Mouse (Mus musculus) limb, embryonic 15.5 days (tissue): ENCODE data around the gene Hsd17b3. TPM values are rescaled to one million over a fixed set of nuclear protein-coding genes. Genes with fewer than 3 reads are reported as not detected.

Experiments
- ATAC-seq: fragments of 200-750 bp; cut with Nextera tagmentation; 2 replicates; pipeline ENCODE4 v1.8.0; 2017; ENCODE audit warnings: low read depth, moderate TSS enrichment; ENCODE audit not compliant: insufficient number of reproducible peaks, low FRiP score, low TSS enrichment
- H3K27ac ChIP-seq: fragments of 300-500 bp; sonication (generic); 2 replicates; pipeline ENCODE4 v1.5.1; 2015; ENCODE audit warnings: moderate library complexity, mild to moderate bottlenecking, inconsistent platforms
- H3K27me3 ChIP-seq: fragments of 300-500 bp; sonication (generic); 2 replicates; pipeline ENCODE4 v1.6.1; 2015; ENCODE audit warnings: inconsistent platforms
- H3K36me3 ChIP-seq: fragments of 300-500 bp; sonication (generic); 2 replicates; pipeline ENCODE4 v1.6.1; 2015; ENCODE audit warnings: inconsistent platforms
- H3K4me1 ChIP-seq: fragments of 300-500 bp; sonication (generic); 2 replicates; pipeline ENCODE4 v1.6.1; 2015; ENCODE audit warnings: inconsistent platforms
- H3K4me2 ChIP-seq: fragments of 300-500 bp; sonication (generic); 2 replicates; pipeline ENCODE4 v1.6.1; 2015; ENCODE audit warnings: mild to moderate bottlenecking, inconsistent platforms
- H3K4me3 ChIP-seq: fragments of 300-500 bp; sonication (generic); 2 replicates; pipeline ENCODE4 v1.5.1; 2015; ENCODE audit warnings: mild to moderate bottlenecking, inconsistent platforms
- H3K9ac ChIP-seq: fragments of 300-500 bp; sonication (generic); 2 replicates; pipeline ENCODE4 v1.6.1; 2015; ENCODE audit warnings: inconsistent platforms
- H3K9me3 ChIP-seq: fragments of 300-500 bp; sonication (generic); 2 replicates; pipeline ENCODE4 v1.6.1; 2016; ENCODE audit warnings: inconsistent platforms
- WGBS: fragments of 180-500 bp; shearing (Covaris S2); methylation state at CpG from one replicate; pipeline ENCODE4 v1.1.7; 2015; 5-methylcytosine and 5-hydroxymethylcytosine counted together
- polyA plus RNA-seq: library from polyadenylated mRNA; unstranded; fragments of >200 nt; fragmentation: Nextera tagmentation; extraction: Ambion mirVana; gene quantifications from 2 replicates; pipeline ENCODE4 v1.2.1, GENCODE M21; 2015

Hsd17b3 gene
- polyA plus RNA-seq, result not detected in 2 replicates

DNA sequence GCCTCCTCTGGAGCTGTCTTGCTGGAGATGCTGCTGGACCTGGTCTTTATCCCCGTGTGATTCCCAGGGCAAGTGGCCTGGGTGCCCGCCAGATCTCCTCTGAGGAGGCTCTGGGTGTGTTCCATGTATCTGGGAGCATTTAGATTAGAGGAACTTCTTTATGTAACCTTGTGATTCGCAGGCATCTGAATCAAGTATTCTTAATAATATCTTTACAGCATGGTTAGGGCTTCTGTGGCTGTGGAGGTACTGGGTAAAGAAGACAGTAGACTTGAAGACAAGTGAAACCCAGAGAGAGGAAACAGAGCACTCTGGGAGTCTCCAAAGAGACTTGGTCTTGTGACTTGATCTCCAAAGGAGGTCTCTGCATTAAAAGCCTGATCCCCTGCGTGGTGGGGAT lies at the start of gene Hsd17b3:
Gene Hsd17b3 (minus strand): TSS at position 101 of the 400 bp plus-strand sequence.
- no peak for ATAC-seq
- H3K27me3 ChIP-seq, result no peaks in the 10 kb centered on the region
- no peak within 1 kb of the TSS for H3K4me2 ChIP-seq
- no peaks in the 10 kb centered on the region for H3K9me3 ChIP-seq
- H3K4me3 ChIP-seq, result no peak within 1 kb of the TSS
- peaks cover 9% of the 10 kb centered on the region; the same call in 1 of the 2 replicates for H3K4me1 ChIP-seq
- WGBS, result 82% methylated on average over 4 of the region's 4 CpGs
- H3K27ac ChIP-seq, result no peak within 1 kb of the TSS
- H3K36me3 ChIP-seq, result no peaks in the 10 kb centered on the region
- no peak within 1 kb of the TSS for H3K9ac ChIP-seq

GRCm38 (mm10) chr13:64129616-64130375 lies 40.8 kb upstream of the Hsd17b3 start:
- Histone ChIP-seq H3K4me2 (peak overlapping the region; percentile 79), H3K9me3 (no peaks in the 10 kb centered on the region), H3K4me1 (peaks cover 3% of the 10 kb centered on the region; the same call in 1 of the 2 replicates), H3K4me3 (peak overlapping the region; percentile 64), H3K36me3 (peaks cover 6% of the 10 kb centered on the region), H3K27ac (peak overlapping the region; percentile 64), H3K27me3 (no peaks in the 10 kb centered on the region), H3K9ac (peak overlapping the region; percentile 61; the same call in 1 of the 2 replicates)
- ATAC-seq, result no peak
- 28% methylated on average over 15 of the region's 15 CpGs for WGBS

GRCm38 (mm10) chr13:64128858-64129615 lies 40.0 kb upstream of the Hsd17b3 start, which contains the start of gene Slc35d2:
Gene Slc35d2 (minus strand): TSS chr13:64129368.
- peak within 1 kb of the TSS; percentile 64 for H3K27ac ChIP-seq
- no peaks in the 10 kb centered on the region for H3K27me3 ChIP-seq
- peaks cover 3% of the 10 kb centered on the region; the same call in 1 of the 2 replicates for H3K4me1 ChIP-seq
- WGBS, result 7% methylated on average over 42 of the region's 44 CpGs
- H3K4me3 ChIP-seq, result peak within 1 kb of the TSS; percentile 64
- peak within 1 kb of the TSS; percentile 79 for H3K4me2 ChIP-seq
- H3K9me3 ChIP-seq, result no peaks in the 10 kb centered on the region
- peaks cover 6% of the 10 kb centered on the region for H3K36me3 ChIP-seq
- ATAC-seq, result peak; percentile 84; the same call in 1 of the 2 replicates
- peak within 1 kb of the TSS; percentile 61 for H3K9ac ChIP-seq

- 60% methylated on average over 4 of the region's 4 CpGs for WGBS
- H3K36me3 ChIP-seq, result no peaks in the 10 kb centered on the region
- ATAC-seq, result no peak
- H3K9me3 ChIP-seq, result no peaks in the 10 kb centered on the region
- H3K27me3 ChIP-seq, result no peaks in the 10 kb centered on the region
- no peak overlapping the region for H3K9ac ChIP-seq
- peaks cover 3% of the 10 kb centered on the region; the same call in 1 of the 2 replicates for H3K4me1 ChIP-seq
- no peak overlapping the region for H3K4me2 ChIP-seq
- H3K27ac ChIP-seq, result no peak overlapping the region
- H3K4me3 ChIP-seq, result no peak overlapping the region
Measured at GRCm38 (mm10) chr13:64126316-64126715, 37.3 kb upstream of the Hsd17b3 start.

DNA sequence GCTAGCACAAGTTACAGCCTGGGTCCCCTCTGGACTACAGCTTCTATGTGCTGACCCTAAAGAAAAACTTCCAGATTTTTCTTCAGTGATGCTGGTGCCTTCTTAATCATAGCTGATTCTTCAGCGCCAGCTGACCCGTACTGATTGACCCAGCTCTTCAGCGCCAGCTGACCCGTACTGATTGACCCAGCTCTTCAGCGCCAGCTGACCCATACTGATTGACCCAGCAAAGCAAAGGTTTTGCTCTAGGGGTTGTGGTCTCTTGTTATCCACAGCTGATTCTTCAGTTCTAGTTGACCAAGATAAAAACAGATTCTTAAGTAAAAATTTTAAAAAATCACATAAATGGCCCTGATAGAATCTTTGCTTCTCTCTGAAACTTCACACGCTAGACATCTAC lies 35.9 kb upstream of the Hsd17b3 start:
- ATAC-seq, result no peak
- Histone ChIP-seq H3K4me2 (no peak overlapping the region), H3K27me3 (no peaks in the 10 kb centered on the region), H3K9ac (no peak overlapping the region), H3K9me3 (no peaks in the 10 kb centered on the region), H3K36me3 (no peaks in the 10 kb centered on the region), H3K27ac (no peak overlapping the region), H3K4me3 (no peak overlapping the region), H3K4me1 (peaks cover 3% of the 10 kb centered on the region; the same call in 1 of the 2 replicates)
- WGBS, result 94% methylated on average over 6 of the region's 6 CpGs

DNA sequence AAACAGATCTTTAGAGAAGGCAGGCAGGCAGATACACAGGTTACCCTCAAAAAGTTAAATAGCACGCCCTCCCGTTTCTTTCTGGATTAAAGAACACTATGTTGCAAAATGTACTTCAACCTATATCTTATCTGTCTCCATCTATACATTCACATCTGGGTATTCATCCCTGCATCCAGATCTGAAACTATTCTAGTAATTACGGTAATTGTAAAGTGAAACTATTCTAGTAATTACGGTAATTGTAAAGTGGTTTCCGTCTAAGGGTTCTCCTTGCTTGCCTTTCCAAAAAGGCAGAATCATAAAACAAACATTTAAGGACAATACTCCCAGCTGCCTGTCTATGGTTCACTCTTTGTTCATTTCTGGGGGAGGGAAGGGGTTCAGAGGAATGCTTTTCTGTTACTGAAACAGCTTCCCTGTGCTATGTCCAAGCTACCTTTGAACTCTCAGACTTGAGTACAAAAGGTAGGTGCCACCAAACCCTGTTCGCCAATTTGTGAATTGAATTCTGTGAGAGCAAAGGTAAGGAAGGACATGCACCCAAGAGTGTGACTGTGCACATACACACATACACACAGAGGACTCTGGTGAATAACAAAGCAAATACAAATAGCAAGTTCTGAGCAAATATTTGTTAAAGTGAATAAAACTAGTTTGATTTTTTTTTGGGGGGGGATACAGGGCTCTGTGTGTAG lies 34.6 kb upstream of the Hsd17b3 start:
- H3K27me3 ChIP-seq, result no peaks in the 10 kb centered on the region
- WGBS, result 39% methylated on average over 6 of the region's 6 CpGs
- no peak overlapping the region for H3K4me2 ChIP-seq
- H3K27ac ChIP-seq, result no peak overlapping the region
- H3K9ac ChIP-seq, result no peak overlapping the region
- no peak overlapping the region for H3K4me3 ChIP-seq
- H3K36me3 ChIP-seq, result no peaks in the 10 kb centered on the region
- H3K4me1 ChIP-seq, result no peaks in the 10 kb centered on the region
- H3K9me3 ChIP-seq, result no peaks in the 10 kb centered on the region
- no peak for ATAC-seq

DNA sequence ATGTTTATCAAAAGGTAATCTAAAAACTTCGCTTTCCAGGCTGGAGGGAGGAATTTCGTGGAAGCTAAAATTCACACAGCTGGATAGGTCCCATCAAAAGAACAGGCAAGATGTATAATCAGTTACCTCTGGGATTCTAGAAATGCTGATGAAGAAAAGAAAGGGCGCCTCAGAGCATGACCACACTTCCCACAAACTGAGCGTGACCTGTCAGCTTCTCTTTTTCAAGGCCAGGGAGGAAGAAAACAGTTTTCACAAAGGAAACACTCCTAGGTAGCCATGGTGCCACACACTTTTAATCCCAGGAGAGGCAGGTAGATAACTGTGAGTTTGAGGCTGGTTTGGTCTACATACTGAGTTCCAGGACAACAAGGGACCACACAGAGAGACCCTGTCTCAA lies 31.7 kb upstream of the Hsd17b3 start:
- Histone ChIP-seq H3K9ac (no peak overlapping the region), H3K36me3 (no peaks in the 10 kb centered on the region), H3K9me3 (no peaks in the 10 kb centered on the region), H3K4me3 (no peak overlapping the region), H3K27me3 (no peaks in the 10 kb centered on the region), H3K27ac (no peak overlapping the region), H3K4me1 (no peaks in the 10 kb centered on the region), H3K4me2 (no peak overlapping the region)
- WGBS, result 71% methylated on average over 4 of the region's 4 CpGs
- ATAC-seq, result no peak

DNA sequence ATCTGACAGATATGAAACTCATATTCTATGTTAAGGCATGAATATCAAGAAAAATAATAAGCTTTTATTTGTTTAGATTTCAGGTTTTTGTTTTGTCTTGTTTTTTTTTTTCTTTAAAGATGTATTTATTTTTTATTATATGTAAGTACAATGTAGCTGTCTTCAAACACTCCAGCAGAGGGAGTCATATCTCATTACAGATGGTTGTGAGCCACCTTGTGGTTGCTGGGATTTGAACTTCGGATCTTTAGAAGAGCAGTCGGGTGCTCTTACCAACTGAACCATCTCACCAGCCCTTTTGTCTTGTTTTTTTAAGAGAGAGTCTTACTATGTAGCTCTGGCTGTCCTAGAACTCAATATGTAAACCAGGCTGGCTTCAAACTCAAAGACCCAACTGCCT lies 28.4 kb upstream of the Hsd17b3 start:
- H3K27me3 ChIP-seq, result no peaks in the 10 kb centered on the region
- H3K36me3 ChIP-seq, result no peaks in the 10 kb centered on the region
- no peak for ATAC-seq
- H3K4me2 ChIP-seq, result no peak overlapping the region
- no peak overlapping the region for H3K27ac ChIP-seq
- 49% methylated on average over 2 of the region's 2 CpGs for WGBS
- H3K9me3 ChIP-seq, result no peaks in the 10 kb centered on the region
- no peak overlapping the region for H3K4me3 ChIP-seq
- H3K4me1 ChIP-seq, result no peaks in the 10 kb centered on the region
- no peak overlapping the region for H3K9ac ChIP-seq

- H3K27ac ChIP-seq, result no peak overlapping the region
- ATAC-seq, result no peak
- no peak overlapping the region for H3K4me2 ChIP-seq
- H3K36me3 ChIP-seq, result no peaks in the 10 kb centered on the region
- no peak overlapping the region for H3K9ac ChIP-seq
- H3K4me3 ChIP-seq, result no peak overlapping the region
- H3K27me3 ChIP-seq, result no peaks in the 10 kb centered on the region
- H3K4me1 ChIP-seq, result no peaks in the 10 kb centered on the region
- no peaks in the 10 kb centered on the region for H3K9me3 ChIP-seq
- WGBS, result 90% methylated on average over 1 of the region's 1 CpGs
Measured at GRCm38 (mm10) chr13:64110421-64110820, 21.4 kb upstream of the Hsd17b3 start.

DNA sequence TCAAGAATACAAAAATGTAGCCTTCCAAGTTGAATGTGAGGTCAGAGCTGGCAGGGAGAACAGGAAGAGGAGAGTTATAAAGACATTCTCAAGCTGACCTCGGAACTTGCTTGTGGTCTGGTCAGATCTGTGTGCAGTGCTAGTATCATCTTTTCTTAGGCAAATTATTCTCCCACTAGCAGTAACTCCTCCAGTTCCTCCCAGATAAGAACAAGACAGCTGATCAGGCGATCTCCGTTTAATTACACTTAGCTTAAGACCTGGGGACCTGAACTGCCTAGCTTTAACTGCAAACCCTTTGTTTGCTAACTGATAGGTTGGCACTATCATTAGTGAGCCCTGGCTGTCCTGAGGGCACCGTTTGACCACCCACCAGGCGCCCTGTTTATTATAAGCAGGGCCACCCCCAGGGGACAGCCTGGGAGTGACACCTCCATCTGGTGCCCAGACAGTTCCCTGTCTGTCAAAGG lies 19.4 kb upstream of the Hsd17b3 start:
- Histone ChIP-seq H3K9me3 (no peaks in the 10 kb centered on the region), H3K27ac (no peak overlapping the region), H3K4me2 (no peak overlapping the region), H3K36me3 (no peaks in the 10 kb centered on the region), H3K4me1 (no peaks in the 10 kb centered on the region), H3K4me3 (no peak overlapping the region), H3K9ac (no peak overlapping the region), H3K27me3 (no peaks in the 10 kb centered on the region)
- no peak for ATAC-seq
- 21% methylated on average over 5 of the region's 5 CpGs for WGBS

- Histone ChIP-seq H3K9ac (no peak overlapping the region), H3K9me3 (no peaks in the 10 kb centered on the region), H3K4me1 (no peaks in the 10 kb centered on the region), H3K4me2 (no peak overlapping the region), H3K36me3 (no peaks in the 10 kb centered on the region), H3K4me3 (no peak overlapping the region), H3K27me3 (no peaks in the 10 kb centered on the region), H3K27ac (no peak overlapping the region)
- WGBS, result 36% methylated on average over 8 of the region's 8 CpGs
- ATAC-seq, result no peak
Measured at GRCm38 (mm10) chr13:64107535-64107934, 18.5 kb upstream of the Hsd17b3 start.
